ENCODE assay signal across 9 mouse cellular contexts in genomic region chr9:121311846-121312236, GRCm38 (mm10). TPM values are rescaled to one million over a fixed set of nuclear protein-coding genes. Genes with fewer than 3 reads are reported as not detected.
DNase-seq lines count a peak whose midpoint lies in the region; ATAC-seq and TF ChIP-seq lines count a peak whose summit lies in the region.
"Had no signal": no experiment of that assay in that cellular context is flagged by ENCODE, and none has a peak within 500 bp of the region (broad histone marks: within the 10 kb centered on the region; RNA-seq: fewer than 3 reads in every experiment).

No protein-coding gene starts in this region.

- 0 out of 2 replicates have a peak overlapping the region, but pooled peaks have one; percentile 22 for H3K27ac ChIP-seq in forebrain, postnatal 0 days (ENCODE audit: low read depth, low read length)
- H3K27ac ChIP-seq in hindbrain, embryonic 16.5 days (ENCODE audit: low read depth, low read length): peak overlapping the region; percentile 29; the same call in 1 of the 2 replicates
- peak overlapping the region; percentile 85 for H3K27ac ChIP-seq in neural tube, embryonic 14.5 days (ENCODE audit: low read depth, low read length)

- H3K4me1 ChIP-seq in forebrain, postnatal 0 days (ENCODE audit: insufficient read depth): peaks cover 34% of the 10 kb centered on the region
- H3K4me1 ChIP-seq in hindbrain, embryonic 16.5 days (ENCODE audit: control insufficient read depth, insufficient read depth, low read depth, low read length): peaks cover 43% of the 10 kb centered on the region
- peaks cover 40% of the 10 kb centered on the region for H3K4me1 ChIP-seq in neural tube, embryonic 14.5 days (ENCODE audit: control insufficient read depth, insufficient read depth, low read length)

- no peaks in the 10 kb centered on the region for H3K27me3 ChIP-seq in forebrain, postnatal 0 days (ENCODE audit: insufficient read depth, low read length)
- H3K27me3 ChIP-seq in hindbrain, embryonic 16.5 days (replicated peaks; ENCODE audit: control insufficient read depth, insufficient read depth, low read length): no peaks in the 10 kb centered on the region
- H3K27me3 ChIP-seq in neural tube, embryonic 14.5 days (ENCODE audit: control insufficient read depth, insufficient read depth, low read length): no peaks in the 10 kb centered on the region

- peak; percentile 37 to 45 for DNase-seq in kidney, postnatal 36 days
- no peak for DNase-seq in kidney, postnatal 14 days
- no peak for DNase-seq in forebrain, postnatal 0 days
- no peak for DNase-seq in urinary bladder, adult 2 months (ENCODE audit: low spot score)
- DNase-seq: adrenal gland, postnatal 10 days; lung, postnatal 14 days had no signal

- H3K9me3 ChIP-seq in forebrain, postnatal 0 days (ENCODE audit: low read length): no peaks in the 10 kb centered on the region
- no peaks in the 10 kb centered on the region for H3K9me3 ChIP-seq in hindbrain, embryonic 16.5 days (ENCODE audit: control insufficient read depth, low read length)
- H3K9me3 ChIP-seq in neural tube, embryonic 14.5 days (ENCODE audit: control insufficient read depth, low read length): no peaks in the 10 kb centered on the region

- no peak for ATAC-seq in forebrain, postnatal 0 days
- no peak for ATAC-seq in hindbrain, embryonic 16.5 days
- no peak for ATAC-seq in neural tube, embryonic 14.5 days (ENCODE audit: low read depth)
- ATAC-seq in erythroblast, adult 5-6 weeks (replicated peaks; ENCODE audit: low FRiP score, poor library complexity, severe bottlenecking): no peak

- no peak for TF ChIP-seq CTCF in forebrain, postnatal 0 days (IDR thresholded peaks at IDR 0.05; ENCODE audit: low read depth)

- no peak overlapping the region for H3K4me3 ChIP-seq in forebrain, postnatal 0 days (ENCODE audit: low read depth, low read length)
- no peak overlapping the region for H3K4me3 ChIP-seq in hindbrain, embryonic 16.5 days (ENCODE audit: low read length)
- H3K4me3 ChIP-seq in neural tube, embryonic 14.5 days (ENCODE audit: low read depth, low read length): no peak overlapping the region

- H3K9ac ChIP-seq in forebrain, postnatal 0 days: no peak overlapping the region
- no peak overlapping the region for H3K9ac ChIP-seq in hindbrain, embryonic 16.5 days (ENCODE audit: low read depth, low read length)
- H3K9ac ChIP-seq in neural tube, embryonic 14.5 days (replicated peaks; ENCODE audit: low read depth, low read length): no peak overlapping the region

- no peaks in the 10 kb centered on the region for H3K36me3 ChIP-seq in forebrain, postnatal 0 days (ENCODE audit: insufficient read depth)
- H3K36me3 ChIP-seq in hindbrain, embryonic 16.5 days (ENCODE audit: control insufficient read depth, insufficient read depth, low read length): no peaks in the 10 kb centered on the region
- H3K36me3 ChIP-seq in neural tube, embryonic 14.5 days (ENCODE audit: control insufficient read depth, insufficient read depth, low read length): no peaks in the 10 kb centered on the region

- no peak overlapping the region for H3K4me2 ChIP-seq in forebrain, postnatal 0 days (ENCODE audit: low read depth)
- no peak overlapping the region for H3K4me2 ChIP-seq in hindbrain, embryonic 16.5 days (ENCODE audit: low read length)
- no peak overlapping the region for H3K4me2 ChIP-seq in neural tube, embryonic 14.5 days (ENCODE audit: low read depth, low read length)

- WGBS in forebrain, postnatal 0 days: 46% methylated on average over 6 of the region's 6 CpGs
- WGBS in hindbrain, embryonic 16.5 days: 47% methylated on average over 6 of the region's 6 CpGs
- WGBS in neural tube, embryonic 14.5 days: 47% methylated on average over 6 of the region's 6 CpGs

RNA-seq across cellular contexts. Expression of gene Trak1, which starts 14.5 kb away (rescaled TPM):
- total RNA-seq in forebrain, postnatal 0 days (2014; rRNA removed): 115 and 116 TPM in 2 replicates
- 46.2 and 61.8 TPM in 2 replicates for polyA plus RNA-seq in forebrain, postnatal 0 days (2015; fragmentation: Nextera tagmentation; extraction: Ambion mirVana)
- polyA plus RNA-seq in hindbrain, embryonic 16.5 days (2015; fragmentation: Nextera tagmentation; extraction: Ambion mirVana): 57.8 and 59.3 TPM in 2 replicates
- 58.6 and 60.0 TPM in 2 replicates for polyA plus RNA-seq in neural tube, embryonic 14.5 days (2014; fragmentation: Nextera tagmentation; extraction: Ambion mirVana)
- total RNA-seq in erythroblast, adult 5-6 weeks (2015; ENCODE audit: low replicate concordance): 5.0 and 36.9 TPM in 2 replicates
- total RNA-seq in erythroblast, adult 5-6 weeks (2017; ENCODE audit: low replicate concordance): 3.0 and 6.7 TPM in 2 replicates
- 35.9 and 51.4 TPM in 2 replicates for polyA plus RNA-seq in urinary bladder, adult 2 months (2012; rRNA removed)

RNA-seq across cellular contexts. Expression of gene Ulk4, which starts 34.8 kb away (rescaled TPM):
- 5.5 and 13.3 TPM in 2 replicates for total RNA-seq in forebrain, postnatal 0 days (2014; rRNA removed)
- polyA plus RNA-seq in forebrain, postnatal 0 days (2015; fragmentation: Nextera tagmentation; extraction: Ambion mirVana): 104 and 105 TPM in 2 replicates
- polyA plus RNA-seq in hindbrain, embryonic 16.5 days (2015; fragmentation: Nextera tagmentation; extraction: Ambion mirVana): 75.8 and 79.9 TPM in 2 replicates
- 65.5 and 86.7 TPM in 2 replicates for polyA plus RNA-seq in neural tube, embryonic 14.5 days (2014; fragmentation: Nextera tagmentation; extraction: Ambion mirVana)
- total RNA-seq in erythroblast, adult 5-6 weeks (2015; ENCODE audit: low replicate concordance): not detected in 2 replicates
- 0.34 and 3.9 TPM in 2 replicates for total RNA-seq in erythroblast, adult 5-6 weeks (2017; ENCODE audit: low replicate concordance)
- 2.4 and 2.9 TPM in 2 replicates for polyA plus RNA-seq in urinary bladder, adult 2 months (2012; rRNA removed)

Comparison
In these comparisons a context has a peak if more than half of its experiments do, and no peak if none do; other contexts are left out.
1. DNase-seq: peak in kidney, postnatal 36 days (2 of 2); none in kidney, postnatal 14 days (single experiment), forebrain, postnatal 0 days (single experiment) and urinary bladder, adult 2 months (single experiment).
2. H3K27ac ChIP-seq: peak in every context shown above with its lines; median percentile 85 in neural tube, embryonic 14.5 days; 29 in hindbrain, embryonic 16.5 days; 22 in forebrain, postnatal 0 days.
3. RNA of gene Ulk4, which starts 34.8 kb away (polyA plus RNA-seq): 104 to 105 TPM in forebrain, postnatal 0 days, 75.8 to 79.9 TPM in hindbrain, embryonic 16.5 days and 65.5 to 86.7 TPM in neural tube, embryonic 14.5 days; 2.4 to 2.9 TPM in urinary bladder, adult 2 months; every median in the first group is over 10 times any median in the second.